Mouse (Mus musculus) left cerebral cortex, postnatal 4 days (tissue): ENCODE measurements at regions not wholly inside any gene's neighbourhood (a gene's known extent, or its start where the extent isn't known, plus 50 kb on each side); places are given as distances from the start of the nearest gene placed in this dataset.

Experiments
- DNase-seq: peaks from one replicate; pipeline ENCODE4 v3.0.0-alpha.2; 2022
- intact Hi-C: fragments of 180-260 bp; cut with DNase I; formaldehyde crosslinking; loops from one replicate; pipeline ENCODE4 v1.15.1; 2025

- DNase-seq, result no peak
- intact Hi-C loops, result no loop called here
These were observed 568.6 kb upstream of the B3galt2 start for GRCm38 (mm10) chr1:143071781-143072382.

- intact Hi-C loops, result no loop called here
- DNase-seq, result no peak
These were observed 565.5 kb upstream of the B3galt2 start for GRCm38 (mm10) chr1:143074999-143075398.

GRCm38 (mm10) chr1:143080441-143080840, 560.0 kb upstream of the B3galt2 start:
- no peak for DNase-seq
- intact Hi-C loops, result no loop called here

GRCm38 (mm10) chr1:143096904-143097303, 543.6 kb upstream of the B3galt2 start:
- no peak for DNase-seq
- intact Hi-C loops, result no loop called here

GRCm38 (mm10) chr1:143098307-143098706, 542.2 kb upstream of the B3galt2 start:
- intact Hi-C loops, result no loop called here
- no peak for DNase-seq

GRCm38 (mm10) chr1:143122185-143122584, 518.3 kb upstream of the B3galt2 start:
- intact Hi-C loops, result no loop called here
- DNase-seq, result no peak

GRCm38 (mm10) chr1:143130257-143130656, 510.2 kb upstream of the B3galt2 start:
- no peak for DNase-seq
- intact Hi-C loops, result no loop called here

- intact Hi-C loops, result no loop called here
- no peak for DNase-seq
These were observed 507.7 kb upstream of the B3galt2 start for GRCm38 (mm10) chr1:143132806-143133205.

GRCm38 (mm10) chr1:143145111-143145984, 495.1 kb upstream of the B3galt2 start:
- intact Hi-C loops, result no loop called here
- no peak for DNase-seq

- peak; percentile 86 for DNase-seq
- intact Hi-C loops, result no loop called here
These were observed 469.2 kb upstream of the B3galt2 start for GRCm38 (mm10) chr1:143171286-143171685.

GRCm38 (mm10) chr1:143173836-143174235, 466.6 kb upstream of the B3galt2 start:
- peak; percentile 78 for DNase-seq
- intact Hi-C loops, result no loop called here

GRCm38 (mm10) chr1:143192167-143192793, 448.2 kb upstream of the B3galt2 start:
- no peak for DNase-seq
- intact Hi-C loops, result no loop called here

- intact Hi-C loops, result no loop called here
- peak; percentile 75 for DNase-seq
These were observed 440.1 kb upstream of the B3galt2 start for GRCm38 (mm10) chr1:143200213-143200889.

GRCm38 (mm10) chr1:143200971-143201370, 439.5 kb upstream of the B3galt2 start:
- no peak for DNase-seq
- intact Hi-C loops, result no loop called here

- DNase-seq, result peak; percentile 3
- intact Hi-C loops, result no loop called here
These were observed 438.3 kb upstream of the B3galt2 start for GRCm38 (mm10) chr1:143202182-143202581.

- intact Hi-C loops, result no loop called here
- DNase-seq, result no peak
These were observed 436.4 kb upstream of the B3galt2 start for GRCm38 (mm10) chr1:143204070-143204469.

- DNase-seq, result no peak
- intact Hi-C loops, result no loop called here
These were observed 433.5 kb upstream of the B3galt2 start for GRCm38 (mm10) chr1:143206995-143207394.

GRCm38 (mm10) chr1:143207399-143208065, 432.9 kb upstream of the B3galt2 start:
- DNase-seq, result no peak
- intact Hi-C loops, result no loop called here

- intact Hi-C loops, result no loop called here
These were observed 423.1 kb upstream of the B3galt2 start for GRCm38 (mm10) chr1:143217401-143217800.

GRCm38 (mm10) chr1:143231969-143232368, 408.5 kb upstream of the B3galt2 start:
- intact Hi-C loops, result no loop called here

More at GRCm38 (mm10) chr1:143217401-143217800, 423.1 kb upstream of the B3galt2 start:
- no peak for DNase-seq

More at GRCm38 (mm10) chr1:143231969-143232368, 408.5 kb upstream of the B3galt2 start:
- no peak for DNase-seq
